Mouse (Mus musculus) kidney, postnatal 25 days (tissue): ENCODE data around the gene Fscn2.

Experiments
- DNase-seq, 2 experiments: peaks; one replicate each; pipeline ENCODE4 v3.0.0; 2021; ENCODE audit warnings: mixed read lengths in 2 of 2

Fscn2 gene

GRCm38 (mm10) chr11:120361295-120361694, at the start of gene Fscn2:
Fscn2 (plus strand) TSS chr11:120361534.
- DNase-seq, result no peak

- DNase-seq, result peak in 1 of 2 experiments; percentile 38
Measured at GRCm38 (mm10) chr11:120311561-120311960, 49.8 kb upstream of the Fscn2 start.

GRCm38 (mm10) chr11:120312069-120312468, 49.3 kb upstream of the Fscn2 start:
- DNase-seq, result no peak

GRCm38 (mm10) chr11:120313906-120314685, 47.2 kb upstream of the Fscn2 start:
- peak in 1 of 2 experiments; percentile 24 for DNase-seq

GRCm38 (mm10) chr11:120314721-120315415, 46.5 kb upstream of the Fscn2 start:
- DNase-seq, result peak in 1 of 2 experiments; percentile 39

GRCm38 (mm10) chr11:120315416-120315761, 45.9 kb upstream of the Fscn2 start:
- DNase-seq, result no peak

GRCm38 (mm10) chr11:120315832-120316689, 45.3 kb upstream of the Fscn2 start:
- peak; percentile 93 to 97 for DNase-seq

- peak; percentile 46 to 67 for DNase-seq
Measured at GRCm38 (mm10) chr11:120316690-120317254, 44.6 kb upstream of the Fscn2 start.

GRCm38 (mm10) chr11:120317456-120317855, 43.9 kb upstream of the Fscn2 start:
- DNase-seq, result peak in 1 of 2 experiments; percentile 31

GRCm38 (mm10) chr11:120319310-120319709, 42.0 kb upstream of the Fscn2 start:
- peak in 1 of 2 experiments; percentile 24 for DNase-seq

GRCm38 (mm10) chr11:120320156-120320555, 41.2 kb upstream of the Fscn2 start:
- peak in 1 of 2 experiments; percentile 27 for DNase-seq

- DNase-seq, result peak in 1 of 2 experiments; percentile 27
Measured at GRCm38 (mm10) chr11:120335431-120336021, 25.8 kb upstream of the Fscn2 start.

GRCm38 (mm10) chr11:120337447-120337846, 23.9 kb upstream of the Fscn2 start:
- DNase-seq, result peak in 1 of 2 experiments; percentile 29

GRCm38 (mm10) chr11:120338786-120339185, 22.5 kb upstream of the Fscn2 start:
- DNase-seq, result peak in 1 of 2 experiments; percentile 5

GRCm38 (mm10) chr11:120339978-120340513, 21.3 kb upstream of the Fscn2 start:
- peak; percentile 77 to 90 for DNase-seq

- peak in 1 of 2 experiments; percentile 26 for DNase-seq
Measured at GRCm38 (mm10) chr11:120341661-120342060, 19.7 kb upstream of the Fscn2 start.

- DNase-seq, result peak in 1 of 2 experiments; percentile 20
Measured at GRCm38 (mm10) chr11:120342656-120343160, 18.6 kb upstream of the Fscn2 start.

GRCm38 (mm10) chr11:120343519-120344309, 17.6 kb upstream of the Fscn2 start:
- peak in 1 of 2 experiments; percentile 45 for DNase-seq

GRCm38 (mm10) chr11:120344310-120344920, 16.9 kb upstream of the Fscn2 start:
- DNase-seq, result peak in 1 of 2 experiments; percentile 38

GRCm38 (mm10) chr11:120345067-120345681, 16.2 kb upstream of the Fscn2 start:
- DNase-seq, result peak in 1 of 2 experiments; percentile 51
